Mouse (Mus musculus): ENCODE data around the gene Olfr205. TPM values are rescaled to one million over a fixed set of nuclear protein-coding genes. Genes with fewer than 3 reads are reported as not detected.
"Not testable (repeated sequence)": the region's sequence is repeated elsewhere in the genome, so short reads cannot be mapped to it uniquely, and the experiment has no call there.

Gene Olfr205
- polyA plus RNA-seq (2015; fragmentation: Nextera tagmentation; extraction: Ambion mirVana): not detected in 2 replicates

DNA sequence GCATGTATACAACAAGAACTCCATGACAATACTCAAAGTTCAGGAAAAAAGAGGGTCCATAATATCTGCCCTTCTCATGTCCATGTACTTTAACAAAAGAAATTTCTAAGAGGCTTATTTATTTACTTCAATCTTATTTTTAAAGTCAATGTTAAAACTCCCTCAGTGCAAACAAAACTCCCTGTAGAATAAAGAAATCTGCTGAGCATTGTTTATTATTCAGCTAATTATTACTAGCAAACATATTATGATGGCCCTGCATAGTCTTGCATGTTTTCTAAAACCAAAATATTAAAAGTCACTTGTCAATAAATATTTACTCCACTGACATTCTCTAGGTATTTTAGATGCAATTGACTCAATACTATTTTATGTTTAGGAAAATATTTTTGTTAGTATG, at the start of gene Olfr205:
Olfr205 (minus strand) TSS at position 101 of the 400 bp plus-strand sequence.
- Histone ChIP-seq H3K9me3 (ENCODE audit: control insufficient read depth) (no peaks in the 10 kb centered on the region), H3K4me1 (replicated peaks; ENCODE audit: control insufficient read depth, insufficient read depth, low read length) (no peaks in the 10 kb centered on the region), H3K27me3 (replicated peaks; ENCODE audit: control insufficient read depth, insufficient read depth, low read length) (no peaks in the 10 kb centered on the region), H3K36me3 (ENCODE audit: control insufficient read depth, insufficient read depth) (no peaks in the 10 kb centered on the region), H3K4me2 (replicated peaks; ENCODE audit: low read depth) (no peak within 1 kb of the TSS), H3K27ac (ENCODE audit: low read depth, low read length) (no peak within 1 kb of the TSS), H3K9ac (ENCODE audit: low read depth, low read length) (no peak within 1 kb of the TSS), H3K4me3 (ENCODE audit: low read depth, low read length) (no peak within 1 kb of the TSS)
- ATAC-seq: no peak
- no peak for TF ChIP-seq CTCF (IDR thresholded peaks at IDR 0.05; ENCODE audit: low read depth)

DNA sequence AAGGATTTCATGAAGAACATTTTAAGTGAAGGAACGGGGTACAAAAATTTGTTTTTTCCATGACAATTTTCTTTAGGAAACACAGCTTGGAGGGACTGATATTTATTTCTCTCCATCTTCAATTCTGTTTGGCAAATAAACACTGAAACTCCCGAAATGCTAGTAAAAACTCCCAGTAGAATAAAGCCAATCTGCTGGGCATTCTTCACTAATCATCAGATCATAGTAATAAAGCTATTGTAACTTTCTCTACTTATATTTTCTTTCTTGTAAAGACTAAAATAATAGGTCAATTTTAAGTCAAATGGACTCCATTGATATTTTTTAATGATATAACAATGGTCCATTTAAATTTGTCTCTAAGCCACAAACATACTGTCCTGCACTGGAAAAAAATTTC, 33.0 kb upstream of the Olfr205 start, which contains the start of gene Olfr209:
Olfr209 (minus strand) TSS at position 101 of the 400 bp plus-strand sequence.
- H3K27ac ChIP-seq (ENCODE audit: low read depth, low read length): no peak within 1 kb of the TSS
- no peaks in the 10 kb centered on the region for H3K4me1 ChIP-seq (replicated peaks; ENCODE audit: control insufficient read depth, insufficient read depth, low read length)
- H3K36me3 ChIP-seq (ENCODE audit: control insufficient read depth, insufficient read depth): no peaks in the 10 kb centered on the region
- H3K9ac ChIP-seq (ENCODE audit: low read depth, low read length): no peak within 1 kb of the TSS
- no peaks in the 10 kb centered on the region for H3K9me3 ChIP-seq (ENCODE audit: control insufficient read depth)
- H3K4me3 ChIP-seq (ENCODE audit: low read depth, low read length): no peak within 1 kb of the TSS
- H3K27me3 ChIP-seq (replicated peaks; ENCODE audit: control insufficient read depth, insufficient read depth, low read length): no peaks in the 10 kb centered on the region
- TF ChIP-seq CTCF (IDR thresholded peaks at IDR 0.05; ENCODE audit: low read depth): no peak
- no peak within 1 kb of the TSS for H3K4me2 ChIP-seq (replicated peaks; ENCODE audit: low read depth)
- ATAC-seq: no peak
- 70% methylated on average over 2 of the region's 2 CpGs for WGBS

DNA sequence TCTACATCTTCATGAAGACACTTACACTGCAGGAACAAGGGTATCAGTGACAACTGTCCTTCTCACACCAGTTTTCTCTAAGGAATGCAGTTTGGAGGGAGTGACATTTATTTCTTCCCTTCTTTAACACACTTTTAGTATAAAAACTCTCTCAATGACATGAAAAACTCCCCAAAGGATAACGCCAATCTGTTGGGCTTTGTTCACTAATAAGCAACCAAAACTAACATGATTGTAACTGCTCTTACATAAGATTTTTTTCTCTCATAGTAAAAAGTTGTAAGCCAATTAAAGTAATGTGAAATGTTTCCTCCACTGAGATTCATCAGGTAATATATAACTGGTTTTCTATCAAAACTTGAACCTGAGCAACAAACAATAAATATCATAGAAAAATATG, 18.2 kb upstream of the Olfr205 start, which contains the start of gene Olfr206:
Olfr206 (minus strand) TSS at position 101 of the 400 bp plus-strand sequence.
- Histone ChIP-seq H3K27me3 (replicated peaks; ENCODE audit: control insufficient read depth, insufficient read depth, low read length) (no peaks in the 10 kb centered on the region), H3K9ac (ENCODE audit: low read depth, low read length) (no peak within 1 kb of the TSS), H3K4me2 (replicated peaks; ENCODE audit: low read depth) (no peak within 1 kb of the TSS), H3K4me1 (replicated peaks; ENCODE audit: control insufficient read depth, insufficient read depth, low read length) (no peaks in the 10 kb centered on the region), H3K36me3 (ENCODE audit: control insufficient read depth, insufficient read depth) (no peaks in the 10 kb centered on the region), H3K9me3 (ENCODE audit: control insufficient read depth) (no peaks in the 10 kb centered on the region), H3K27ac (ENCODE audit: low read depth, low read length) (no peak within 1 kb of the TSS), H3K4me3 (ENCODE audit: low read depth, low read length) (no peak within 1 kb of the TSS)
- ATAC-seq: no peak
- TF ChIP-seq CTCF (IDR thresholded peaks at IDR 0.05; ENCODE audit: low read depth): no peak
- WGBS: 69% methylated on average over 1 of the region's 1 CpGs

DNA sequence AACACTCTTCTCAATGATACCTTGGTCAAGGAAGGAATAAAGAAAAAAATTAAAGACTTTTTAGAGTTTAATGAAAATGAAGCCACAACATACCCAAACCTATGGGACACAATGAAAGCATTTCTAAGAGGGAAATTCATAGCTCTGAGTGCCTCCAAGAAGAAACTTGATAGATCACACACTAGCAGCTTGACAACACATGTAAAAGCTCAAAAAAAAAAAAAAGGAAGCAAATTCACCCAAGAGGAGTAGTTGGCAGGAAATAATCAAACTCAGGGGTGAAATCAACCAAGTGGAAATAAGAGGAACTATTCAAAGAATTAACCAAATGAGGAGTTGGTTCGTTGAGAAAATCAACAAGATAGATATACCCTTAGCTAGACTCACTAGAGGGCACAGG, 7.7 kb downstream of the Olfr205 start:
- not testable (repeated sequence) for ATAC-seq; H3K27ac ChIP-seq (ENCODE audit: low read depth, low read length); H3K4me2 ChIP-seq (replicated peaks; ENCODE audit: low read depth); H3K4me1 ChIP-seq (replicated peaks; ENCODE audit: control insufficient read depth, insufficient read depth, low read length); H3K27me3 ChIP-seq (replicated peaks; ENCODE audit: control insufficient read depth, insufficient read depth, low read length); H3K36me3 ChIP-seq (ENCODE audit: control insufficient read depth, insufficient read depth); H3K4me3 ChIP-seq (ENCODE audit: low read depth, low read length); H3K9ac ChIP-seq (ENCODE audit: low read depth, low read length); H3K9me3 ChIP-seq (ENCODE audit: control insufficient read depth)
- 55% methylated on average over 1 of the region's 1 CpGs for WGBS

DNA sequence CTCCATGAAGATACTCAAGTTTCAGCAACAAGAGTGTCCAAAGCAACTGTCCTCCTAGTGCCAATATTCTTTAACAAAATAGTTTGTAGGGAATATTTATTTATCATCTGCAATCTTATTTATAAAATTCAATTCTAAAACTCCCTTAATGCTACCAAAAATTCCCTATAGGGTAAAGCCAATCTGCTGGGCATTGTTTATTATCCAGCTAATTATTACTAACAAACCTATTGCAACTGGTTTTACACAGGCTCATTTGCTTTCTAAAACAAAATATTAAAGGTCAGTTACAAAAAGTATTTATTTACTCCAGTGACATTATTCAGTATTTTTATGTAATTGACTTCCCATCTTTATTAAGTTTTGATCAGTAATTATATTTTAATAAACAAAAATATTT, 12.8 kb downstream of the Olfr205 start, which contains the start of gene Olfr204:
Olfr204 (minus strand) TSS at position 101 of the 400 bp plus-strand sequence.
- no peaks in the 10 kb centered on the region for H3K27me3 ChIP-seq (replicated peaks; ENCODE audit: control insufficient read depth, insufficient read depth, low read length)
- H3K36me3 ChIP-seq (ENCODE audit: control insufficient read depth, insufficient read depth): no peaks in the 10 kb centered on the region
- no peaks in the 10 kb centered on the region for H3K4me1 ChIP-seq (replicated peaks; ENCODE audit: control insufficient read depth, insufficient read depth, low read length)
- H3K9ac ChIP-seq (ENCODE audit: low read depth, low read length): no peak within 1 kb of the TSS
- no peak for TF ChIP-seq CTCF (IDR thresholded peaks at IDR 0.05; ENCODE audit: low read depth)
- no peak within 1 kb of the TSS for H3K27ac ChIP-seq (ENCODE audit: low read depth, low read length)
- H3K9me3 ChIP-seq (ENCODE audit: control insufficient read depth): no peaks in the 10 kb centered on the region
- H3K4me3 ChIP-seq (ENCODE audit: low read depth, low read length): no peak within 1 kb of the TSS
- H3K4me2 ChIP-seq (replicated peaks; ENCODE audit: low read depth): no peak within 1 kb of the TSS
- no peak for ATAC-seq

DNA sequence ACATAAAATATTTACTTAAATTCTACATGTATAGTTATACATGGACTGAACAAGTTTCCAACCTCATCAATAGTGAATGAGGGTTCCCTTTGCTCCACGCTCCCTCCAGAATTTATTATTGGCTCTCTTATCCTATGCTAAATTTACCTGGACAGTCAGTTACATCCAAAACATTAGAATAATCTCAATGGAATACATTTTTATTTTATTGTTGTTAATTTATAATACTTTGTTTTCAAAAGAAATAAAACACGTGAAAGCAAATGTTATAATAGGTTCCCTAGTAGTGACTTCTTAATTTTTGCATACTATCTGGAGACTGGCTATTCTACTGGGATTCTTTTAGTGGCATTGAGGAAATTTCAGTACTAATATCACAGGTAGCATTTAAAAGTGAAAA, 32.4 kb downstream of the Olfr205 start, which contains the start of gene Olfr203:
Olfr203 (plus strand) TSS at position 301 of the 400 bp plus-strand sequence.
- Histone ChIP-seq H3K27ac (ENCODE audit: low read depth, low read length) (no peak within 1 kb of the TSS), H3K27me3 (replicated peaks; ENCODE audit: control insufficient read depth, insufficient read depth, low read length) (no peaks in the 10 kb centered on the region), H3K36me3 (ENCODE audit: control insufficient read depth, insufficient read depth) (no peaks in the 10 kb centered on the region), H3K9me3 (ENCODE audit: control insufficient read depth) (no peaks in the 10 kb centered on the region), H3K4me3 (ENCODE audit: low read depth, low read length) (no peak within 1 kb of the TSS), H3K4me1 (replicated peaks; ENCODE audit: control insufficient read depth, insufficient read depth, low read length) (no peaks in the 10 kb centered on the region), H3K4me2 (replicated peaks; ENCODE audit: low read depth) (no peak within 1 kb of the TSS), H3K9ac (ENCODE audit: low read depth, low read length) (no peak within 1 kb of the TSS)
- ATAC-seq: no peak
- no peak for TF ChIP-seq CTCF (IDR thresholded peaks at IDR 0.05; ENCODE audit: low read depth)
- 75% methylated on average over 2 of the region's 2 CpGs for WGBS

DNA sequence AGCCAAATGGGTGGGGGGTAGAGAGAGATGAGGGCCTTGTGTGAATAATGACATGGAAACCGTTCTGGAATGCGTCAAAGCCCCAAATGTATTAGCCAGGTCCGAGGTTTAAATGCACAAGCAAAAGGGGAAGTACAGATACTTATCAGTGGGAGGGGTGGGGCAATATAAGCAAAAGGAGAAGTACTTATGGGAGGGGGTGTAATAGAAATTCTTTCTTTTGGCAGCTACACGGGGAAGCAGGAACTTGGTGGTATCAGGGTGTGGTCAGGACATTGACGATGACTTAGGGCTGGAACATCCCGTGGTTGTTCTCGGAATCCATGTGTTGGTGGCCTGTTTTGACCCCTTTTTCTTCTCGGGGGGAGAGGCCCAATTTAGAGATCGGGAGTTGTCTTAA, 43.4 kb downstream of the Olfr205 start:
- H3K4me2 ChIP-seq (replicated peaks; ENCODE audit: low read depth); H3K27me3 ChIP-seq (replicated peaks; ENCODE audit: control insufficient read depth, insufficient read depth, low read length); H3K4me1 ChIP-seq (replicated peaks; ENCODE audit: control insufficient read depth, insufficient read depth, low read length); ATAC-seq; H3K9me3 ChIP-seq (ENCODE audit: control insufficient read depth); H3K36me3 ChIP-seq (ENCODE audit: control insufficient read depth, insufficient read depth); H3K27ac ChIP-seq (ENCODE audit: low read depth, low read length); H3K4me3 ChIP-seq (ENCODE audit: low read depth, low read length); H3K9ac ChIP-seq (ENCODE audit: low read depth, low read length): not testable (repeated sequence)
- WGBS: 77% methylated on average over 9 of the region's 9 CpGs

Measured in intestine, postnatal 0 days (tissue).